Mouse (Mus musculus): ENCODE measurements around the gene Cinp.

The Cinp gene

DNA sequence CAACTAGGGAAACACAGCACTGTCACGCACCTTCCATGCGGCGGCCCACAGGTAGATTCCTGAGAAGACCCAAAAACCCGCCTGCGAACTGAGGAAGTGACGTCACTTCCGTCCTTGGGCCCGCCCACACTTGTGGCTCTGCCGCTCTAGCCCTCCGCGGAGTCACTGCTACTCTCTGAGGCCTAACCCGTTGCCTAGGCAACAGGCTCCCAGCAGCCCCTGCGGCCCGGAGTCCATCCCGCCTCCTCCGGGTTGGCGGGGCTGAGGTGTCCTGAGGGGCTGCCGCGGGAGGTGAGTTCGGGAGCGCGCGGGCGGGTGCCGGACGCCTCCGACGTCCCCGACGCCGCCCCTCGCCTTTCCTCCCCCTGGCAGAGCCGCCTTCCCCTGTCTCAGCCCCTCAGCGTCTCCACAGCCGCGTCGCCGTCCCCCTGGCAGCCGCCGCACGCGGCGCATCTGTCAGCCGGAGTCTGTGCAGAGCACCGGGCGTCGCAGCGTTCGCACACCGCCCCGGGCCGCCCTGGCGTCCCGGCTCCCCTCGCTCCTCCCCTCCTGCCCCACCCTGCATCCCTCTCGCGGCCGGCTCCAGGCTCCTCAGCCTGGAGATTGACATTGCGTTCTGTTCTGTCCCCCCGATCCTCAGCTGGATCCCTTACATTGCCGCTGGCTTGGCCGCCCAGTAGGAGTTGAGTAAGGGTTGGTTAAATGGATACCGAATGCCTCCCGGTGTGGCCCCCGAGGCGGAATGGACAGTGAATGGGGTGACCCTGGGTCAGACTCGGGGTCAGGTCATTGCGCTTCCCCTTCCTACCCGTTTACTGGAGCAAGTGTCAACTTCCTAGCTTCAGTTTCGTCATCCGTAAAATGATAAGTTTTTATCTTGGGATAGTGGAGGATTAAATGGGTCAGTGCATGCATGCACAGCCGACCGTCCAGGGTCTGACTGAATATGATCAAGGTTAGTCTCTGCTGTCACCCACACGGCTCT is at the start of gene Cinp, which contains the start of gene Tecpr2:
TSS of gene Cinp (minus strand) at position 110 of the 985 bp plus-strand sequence.
TSS of gene Tecpr2 (plus strand) at position 229 of the 985 bp plus-strand sequence.
- peak; percentile 95 for DNase-seq (ENCODE audit: low spot score)

DNA sequence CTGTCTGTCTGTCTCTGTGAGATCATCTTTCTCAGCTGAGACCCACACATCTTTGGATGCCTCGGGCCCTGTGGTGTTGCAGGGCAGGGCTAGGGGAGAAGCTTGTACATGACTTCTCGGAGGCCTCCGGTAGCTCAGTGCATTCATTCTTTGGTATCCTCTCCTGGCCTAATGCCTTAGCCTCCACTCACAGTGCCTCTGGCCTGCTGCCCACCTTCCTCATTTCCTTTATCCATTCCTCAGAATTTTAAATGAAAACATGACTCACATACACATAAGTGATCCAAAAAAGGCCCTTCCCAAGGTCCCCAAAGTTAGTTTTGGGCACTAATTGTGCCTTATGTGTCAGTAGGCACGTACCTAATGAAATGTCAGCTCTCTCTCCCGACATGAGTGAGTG is 48.6 kb upstream of the Cinp start:
- DNase-seq (ENCODE audit: low spot score) = no peak

DNA sequence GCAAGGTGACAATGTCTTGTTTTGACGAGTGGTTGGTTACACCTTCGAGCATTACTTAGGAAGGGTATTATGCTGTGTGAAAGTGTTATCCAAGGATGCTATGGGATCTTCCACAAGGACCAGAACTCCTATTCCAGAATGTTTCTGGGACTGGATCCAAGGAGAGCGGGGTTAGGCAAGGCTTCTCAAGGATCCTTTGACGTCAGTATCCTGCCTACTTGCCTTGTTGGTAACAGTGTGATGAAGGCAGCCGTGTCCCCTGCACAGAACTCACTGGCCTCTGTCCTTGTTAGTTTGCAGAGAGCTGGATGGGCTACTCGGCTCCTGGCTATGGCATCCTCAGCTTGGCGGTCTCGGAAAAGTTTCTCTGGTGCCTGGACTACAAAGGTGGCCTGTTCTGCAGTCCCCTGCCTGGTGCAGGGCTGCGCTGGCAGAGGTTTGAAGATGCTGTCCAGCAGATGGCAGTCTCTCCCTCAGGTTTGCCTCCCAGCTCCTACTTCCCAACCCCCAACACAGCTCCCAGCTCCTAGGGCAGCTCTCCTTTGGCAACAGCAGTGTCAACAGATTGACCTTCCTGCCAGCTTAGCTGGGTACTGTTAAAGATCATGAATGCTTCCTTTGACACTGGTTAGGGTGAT is 47.2 kb upstream of the Cinp start:
- peak; percentile 77 for DNase-seq (ENCODE audit: low spot score)

DNA sequence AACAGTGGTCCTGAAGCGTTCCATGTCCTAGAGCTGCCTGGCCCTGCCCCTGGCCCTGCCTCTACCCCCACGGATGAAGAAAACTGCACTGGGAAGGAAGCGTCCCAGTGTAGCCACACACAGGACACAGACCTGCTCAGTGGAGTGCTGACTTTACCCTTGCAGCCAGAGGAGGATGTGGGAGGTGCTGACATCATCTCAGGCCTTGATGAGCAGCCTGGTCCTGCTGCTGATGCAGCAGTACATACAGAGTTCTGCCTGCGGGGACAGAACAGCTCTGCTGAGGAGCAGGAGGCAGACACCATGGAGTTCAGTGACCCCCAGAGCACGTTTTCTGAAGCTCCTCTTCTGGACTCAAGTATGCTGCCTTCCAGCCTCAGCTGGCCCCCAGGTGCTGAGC is 43.9 kb upstream of the Cinp start:
- DNase-seq (ENCODE audit: low spot score) = no peak

DNA sequence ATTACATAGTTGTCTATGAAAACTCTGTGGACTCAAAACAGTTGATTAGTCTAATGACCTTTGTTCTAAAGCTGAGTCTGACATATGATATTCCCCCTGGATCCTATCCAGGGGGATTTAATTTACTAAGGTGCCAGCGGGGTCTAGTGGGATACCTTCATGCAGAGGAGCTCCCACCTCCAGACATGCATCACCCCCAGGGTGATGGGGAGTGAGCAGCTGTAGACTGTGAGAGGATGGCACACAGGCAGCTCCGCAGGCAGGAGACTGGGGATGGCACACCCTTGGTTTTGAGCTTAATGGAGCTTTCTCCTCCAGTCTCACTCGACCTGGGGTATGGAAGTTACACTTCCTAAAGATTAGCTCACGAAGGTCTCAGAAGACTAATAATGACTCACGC is 32.6 kb upstream of the Cinp start:
- no peak for DNase-seq (ENCODE audit: low spot score)

DNA sequence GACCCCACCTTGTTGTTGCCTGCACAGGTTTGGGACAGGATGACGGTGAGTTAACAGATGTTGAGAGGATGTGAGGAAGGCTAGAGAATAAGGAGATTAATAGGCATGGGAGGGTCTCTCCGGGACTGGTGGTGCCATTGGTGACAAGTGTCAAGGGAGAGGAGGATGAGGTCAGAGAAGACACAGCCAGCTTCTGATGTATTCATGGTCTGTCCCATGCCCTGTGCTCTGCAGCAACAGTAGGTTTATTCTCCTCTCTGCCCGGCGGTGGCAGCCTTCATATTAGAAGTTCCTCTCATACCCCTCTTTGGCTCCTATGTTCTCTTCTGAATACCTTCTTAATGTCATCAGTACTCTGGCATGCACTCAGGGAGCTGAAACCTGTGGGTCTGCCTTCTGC is 31.3 kb upstream of the Cinp start:
- DNase-seq (ENCODE audit: low spot score) = no peak

DNA sequence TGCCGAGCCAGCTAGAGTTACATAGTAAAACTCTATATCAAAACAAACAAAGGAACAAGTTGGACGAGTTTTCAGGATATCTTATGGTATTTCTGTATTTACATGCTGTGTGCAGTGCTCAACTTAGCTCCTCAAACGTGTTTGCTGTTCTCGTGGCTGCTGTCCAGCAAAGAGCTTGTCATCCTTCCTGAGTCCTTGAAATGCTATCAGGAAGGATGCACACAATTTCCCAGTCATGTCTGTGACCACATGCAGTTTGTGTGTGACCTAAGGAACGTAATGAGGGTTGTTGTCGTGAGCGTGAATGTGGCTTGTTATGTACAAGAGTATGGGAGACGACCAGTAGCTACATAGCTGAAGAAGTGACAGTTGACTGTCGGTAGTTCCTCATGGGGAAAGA is 26.8 kb upstream of the Cinp start:
- DNase-seq (ENCODE audit: low spot score) = no peak

DNA sequence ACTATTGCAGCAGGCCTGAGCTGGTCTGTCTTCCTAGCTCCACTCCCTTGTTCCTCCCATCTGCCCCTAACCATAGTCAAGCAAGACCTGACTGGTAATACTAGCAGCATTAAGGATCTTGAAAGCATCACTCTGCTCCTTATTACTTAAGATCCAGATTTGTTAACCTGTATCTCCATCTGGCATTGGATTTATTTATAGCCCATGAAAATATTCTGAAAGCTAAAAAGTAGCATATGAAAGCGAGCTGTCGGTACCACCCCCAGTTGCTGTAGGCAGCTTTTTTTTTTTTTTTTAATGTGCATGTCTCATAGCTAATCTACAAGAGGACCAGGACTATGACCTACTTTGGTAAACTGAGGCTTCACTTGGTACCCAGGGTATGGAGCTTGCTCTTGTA is 21.0 kb upstream of the Cinp start:
- no peak for DNase-seq (ENCODE audit: low spot score)

DNA sequence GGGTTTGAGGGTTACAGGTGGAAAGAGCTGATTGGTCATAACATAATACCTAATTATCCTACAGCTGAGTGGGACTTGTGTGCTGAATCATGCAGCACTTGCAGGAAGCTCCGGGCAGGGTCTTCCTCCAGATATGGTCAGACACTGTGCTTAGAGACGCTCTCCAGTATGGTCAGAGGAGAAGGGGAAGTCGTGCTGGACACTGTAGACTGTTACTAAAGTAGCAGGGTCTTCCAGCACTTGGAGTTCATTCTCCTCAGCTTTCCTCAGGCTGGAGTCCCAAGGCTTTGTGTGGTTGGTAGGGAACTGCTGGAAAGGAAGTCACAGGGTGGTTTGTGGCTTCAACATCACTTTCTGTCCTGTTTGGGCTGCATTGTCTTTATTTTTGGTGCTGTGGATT is 18.9 kb upstream of the Cinp start:
- no peak for DNase-seq (ENCODE audit: low spot score)

DNA sequence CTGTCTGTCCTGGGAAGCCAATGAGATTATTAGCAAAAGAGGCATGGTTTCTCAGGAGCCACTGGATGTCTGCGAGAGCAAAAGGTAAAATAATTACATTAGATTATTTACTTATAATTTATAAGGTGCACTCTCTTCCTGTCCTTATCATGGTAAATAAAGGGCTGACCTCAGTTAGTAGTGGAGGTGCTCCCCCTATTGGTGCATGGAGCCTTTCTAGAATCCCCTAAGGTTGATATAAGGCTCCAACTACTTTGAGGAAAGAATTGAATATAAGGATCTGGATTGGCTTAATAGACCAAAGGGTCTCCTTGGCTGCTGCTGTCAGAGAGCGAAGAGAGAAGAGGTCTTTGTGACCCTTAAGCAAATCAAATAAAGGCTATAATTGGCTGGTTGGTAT is 14.6 kb upstream of the Cinp start:
- no peak for DNase-seq (ENCODE audit: low spot score)

DNA sequence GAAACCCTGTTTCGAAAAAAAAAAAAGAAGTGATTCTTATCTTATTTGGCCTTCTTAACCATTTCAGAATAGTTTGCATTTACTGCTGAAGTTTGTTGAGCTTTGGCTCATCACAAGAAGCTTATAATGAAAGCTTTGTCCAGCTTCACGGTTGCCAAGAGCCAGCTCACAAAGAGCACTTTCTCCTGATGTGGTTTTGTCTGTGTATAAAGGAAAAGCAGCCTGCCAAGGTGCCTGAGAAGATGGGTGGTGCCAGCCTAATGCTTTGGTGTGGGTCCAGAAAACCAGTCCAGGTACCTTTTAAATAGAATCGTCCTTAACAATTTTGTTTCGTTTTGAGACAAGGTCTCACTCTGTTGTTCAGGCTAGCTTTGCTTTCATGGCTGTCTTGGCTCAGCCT is 13.2 kb upstream of the Cinp start:
- DNase-seq (ENCODE audit: low spot score) = no peak

DNA sequence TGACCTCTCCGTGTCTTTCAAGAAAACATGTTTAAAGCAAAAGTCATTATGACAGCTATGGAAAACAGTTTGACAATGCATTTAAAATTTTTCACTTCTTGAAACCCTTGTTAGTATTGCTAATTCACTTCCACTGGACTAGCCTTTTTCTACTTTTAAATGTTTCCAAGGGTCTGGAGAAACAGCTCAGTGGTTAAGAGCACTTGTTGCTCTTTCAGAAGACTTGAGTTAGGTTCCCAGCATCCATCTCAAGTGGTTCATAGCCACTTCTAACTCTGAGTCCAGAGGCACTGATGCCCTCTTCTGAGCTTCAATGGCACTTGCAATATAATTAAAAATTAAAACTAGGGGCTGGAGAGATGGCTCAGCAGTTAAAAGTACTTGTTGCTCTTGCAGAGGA is 2.9 kb upstream of the Cinp start:
- no peak for DNase-seq (ENCODE audit: low spot score)

DNA sequence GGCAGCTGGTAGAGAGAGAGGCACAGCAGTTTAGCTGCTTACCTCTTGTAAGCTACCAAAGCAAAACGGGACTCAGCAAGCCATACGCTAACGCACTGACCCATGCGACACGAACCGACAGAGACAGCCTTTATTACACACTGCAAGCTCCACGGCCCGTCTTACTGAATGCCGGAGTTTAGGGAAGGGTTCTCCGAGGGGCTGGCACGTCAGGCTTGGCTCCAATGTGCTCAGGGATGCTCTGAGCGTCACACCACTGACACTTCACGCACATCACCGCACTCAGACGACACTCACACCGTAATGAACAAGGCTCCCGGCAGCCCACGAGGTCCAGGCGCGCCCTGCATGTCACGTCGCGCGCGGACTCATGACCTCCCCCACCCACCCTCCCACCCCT is 339 bp downstream of the Cinp start:
- DNase-seq (ENCODE audit: low spot score) = peak; percentile 13

DNA sequence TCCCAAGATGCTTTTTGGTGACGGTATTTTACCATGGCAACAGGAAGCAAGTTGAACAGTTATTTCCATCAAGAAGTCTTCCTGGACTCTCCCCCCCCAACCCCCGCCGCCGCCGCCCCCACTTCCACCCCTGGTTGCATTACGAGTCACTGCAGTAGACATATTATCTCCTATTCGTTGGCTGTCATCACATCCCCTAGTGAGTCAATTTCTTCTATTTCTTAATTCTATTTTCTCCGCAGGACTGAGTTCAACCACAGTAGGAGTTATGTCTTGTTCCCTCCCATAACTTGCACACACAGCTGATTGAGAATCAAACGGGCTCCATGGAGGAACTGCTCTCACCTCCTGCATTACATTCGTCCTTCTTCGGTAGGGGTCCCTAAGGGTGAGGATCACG is 839 bp downstream of the Cinp start:
- DNase-seq (ENCODE audit: low spot score) = no peak

DNA sequence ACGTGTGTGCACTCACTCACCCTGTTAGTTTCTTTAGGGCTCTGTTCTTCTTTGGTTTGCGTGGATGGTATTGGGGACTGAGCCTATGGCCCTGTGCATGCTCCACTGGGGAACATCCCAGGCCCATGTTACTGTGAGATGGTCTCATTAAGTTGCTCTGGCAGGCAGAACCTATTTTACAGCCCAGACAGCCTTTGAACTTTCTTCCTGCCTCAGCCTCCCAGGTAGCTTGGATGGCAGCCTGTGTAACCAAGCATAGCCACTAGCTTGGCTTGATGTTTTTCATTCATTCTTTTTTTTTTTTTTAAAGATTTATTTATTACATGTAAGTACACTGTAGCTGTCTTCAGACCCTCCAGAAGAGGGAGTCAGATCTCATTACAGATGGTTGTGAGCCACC is 3.7 kb downstream of the Cinp start:
- DNase-seq (ENCODE audit: low spot score) = no peak

DNA sequence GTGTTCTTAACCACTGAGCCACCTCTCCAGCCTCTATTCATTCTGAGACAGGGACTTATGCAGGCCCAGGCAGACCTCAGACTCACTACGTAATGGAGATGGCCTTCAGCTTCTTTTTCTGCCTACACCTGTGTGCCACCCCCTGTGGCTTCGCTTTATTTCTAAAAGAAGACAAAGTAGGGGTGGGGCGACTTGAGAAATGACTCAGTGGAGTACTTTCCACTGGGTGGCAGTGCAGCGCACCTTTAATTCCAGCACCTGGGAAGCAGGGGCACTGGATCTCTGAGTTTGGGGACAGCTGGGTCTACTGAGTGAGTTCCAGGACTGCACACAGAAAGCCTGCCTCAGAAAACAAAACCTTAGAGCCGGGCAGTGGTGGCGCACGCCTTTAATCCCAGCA is 6.7 kb downstream of the Cinp start:
- DNase-seq (ENCODE audit: low spot score) = no peak

DNA sequence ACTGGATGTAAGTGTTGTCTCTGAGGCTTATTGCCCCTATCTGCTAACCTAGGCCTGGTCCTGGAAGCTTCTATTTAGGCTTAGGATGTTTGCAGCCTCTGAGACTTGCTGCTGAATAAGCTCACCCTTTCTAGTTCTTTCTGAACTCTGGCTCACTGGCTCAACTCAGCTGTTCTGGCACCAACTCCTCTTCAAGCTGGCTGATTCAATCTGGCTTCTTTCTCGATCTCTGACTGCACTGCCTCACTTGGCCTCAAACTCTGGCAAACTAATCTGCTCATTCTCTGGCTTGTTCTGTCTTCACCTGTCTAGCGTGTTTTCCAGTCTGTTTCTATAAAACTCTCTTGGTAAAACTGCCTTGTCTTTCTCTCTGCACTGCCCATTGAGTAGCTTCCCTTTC is 13.6 kb downstream of the Cinp start:
- DNase-seq (ENCODE audit: low spot score) = no peak

DNA sequence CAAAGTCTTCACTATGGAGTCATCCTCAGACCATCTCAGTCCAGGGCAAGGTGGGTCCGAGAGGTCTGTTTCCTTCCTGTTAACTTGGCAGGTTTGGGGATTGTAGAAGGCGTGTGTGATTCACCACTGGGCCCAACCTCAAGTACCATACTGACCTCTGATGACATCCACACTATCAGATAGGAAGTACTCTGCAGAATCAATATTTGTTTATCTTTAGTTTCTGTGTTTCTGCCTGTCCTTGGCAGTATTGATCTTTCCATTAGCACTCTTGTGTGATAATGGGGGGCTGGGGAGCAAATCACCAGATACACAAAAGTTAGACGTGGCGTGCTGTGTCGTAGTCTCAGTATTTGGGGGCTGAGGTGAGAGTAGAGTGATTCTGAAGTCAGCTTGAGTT is 17.7 kb downstream of the Cinp start:
- no peak for DNase-seq (ENCODE audit: low spot score)

DNA sequence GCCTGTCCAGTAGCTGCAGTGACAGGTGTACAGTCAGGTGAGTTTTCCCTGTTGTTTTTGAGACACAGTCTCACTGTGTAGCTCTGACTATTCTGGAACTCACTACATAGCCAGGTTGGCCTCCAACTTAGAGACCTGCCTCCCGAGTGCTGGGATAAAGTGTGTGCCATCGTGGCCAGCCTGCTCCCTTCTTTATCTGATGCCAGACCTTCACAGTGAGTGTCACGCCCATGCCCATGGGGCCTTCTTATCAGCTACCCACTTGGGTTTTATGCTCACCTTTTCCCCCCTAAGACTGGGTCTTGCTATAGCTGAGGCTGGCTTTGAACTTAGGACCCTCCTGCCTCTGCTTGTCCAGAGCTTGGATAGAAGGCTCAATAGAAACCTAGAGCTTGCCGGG is 18.8 kb downstream of the Cinp start:
- no peak for DNase-seq (ENCODE audit: low spot score)

DNA sequence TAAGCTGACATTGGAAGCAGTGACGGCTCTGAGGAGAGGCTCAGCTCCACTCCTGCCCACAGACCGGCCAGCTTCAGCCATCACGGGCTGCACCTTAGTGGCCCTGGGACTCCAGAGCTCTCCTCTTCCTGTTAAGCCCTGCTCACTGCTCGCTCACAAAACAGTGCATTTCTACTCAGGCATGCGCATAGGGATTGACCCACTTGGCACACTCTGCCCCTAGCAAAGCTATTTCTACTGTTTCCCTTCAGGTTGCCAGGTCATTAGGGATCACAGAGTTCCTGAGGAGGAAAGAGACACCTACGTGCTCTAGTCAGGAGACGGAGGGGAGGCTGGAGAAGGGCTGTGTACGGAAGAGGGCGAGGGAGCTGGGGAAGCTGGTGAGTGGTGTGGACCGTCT is 23.0 kb downstream of the Cinp start:
- no peak for DNase-seq (ENCODE audit: low spot score)

DNA sequence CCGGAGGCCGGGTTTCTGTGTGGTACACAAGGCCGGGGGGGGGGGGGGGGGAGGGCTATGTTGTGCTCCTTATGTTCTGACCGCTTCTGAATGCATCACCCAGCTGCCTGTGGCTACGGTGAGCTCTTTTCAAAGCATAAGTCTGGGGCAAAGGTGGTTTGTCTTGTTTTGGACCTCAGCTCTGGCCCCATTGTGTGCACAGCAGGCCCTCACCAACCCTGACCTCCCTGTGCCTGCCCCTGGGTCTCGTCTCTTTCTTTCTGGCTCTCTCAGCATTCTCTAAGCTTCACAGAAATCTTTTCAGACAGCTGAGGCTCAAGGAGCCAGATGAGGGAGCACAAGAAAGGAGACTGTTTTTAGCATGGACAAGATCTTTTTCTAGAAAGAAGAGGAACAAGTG is 23.4 kb downstream of the Cinp start:
- DNase-seq (ENCODE audit: low spot score) = no peak

DNA sequence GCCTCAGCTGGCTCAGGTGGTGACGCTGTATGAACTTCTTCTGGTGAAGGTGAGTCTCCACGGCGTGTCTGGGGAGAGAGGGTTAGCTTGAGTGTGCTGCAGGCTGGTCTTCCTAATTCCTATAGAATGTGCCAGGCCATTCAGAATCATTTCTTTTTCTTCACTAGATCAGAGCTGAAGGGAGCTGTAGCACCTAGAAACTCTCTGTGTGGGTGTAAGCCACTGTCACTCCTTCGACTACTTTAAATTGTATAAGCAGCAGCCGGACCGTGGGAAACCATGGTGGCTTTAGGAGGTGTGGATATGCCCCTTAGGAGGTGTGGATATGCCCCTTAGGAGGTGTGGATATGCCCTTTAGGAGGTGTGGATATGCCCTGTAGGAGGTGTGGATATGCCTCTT is 24.9 kb downstream of the Cinp start:
- no peak for DNase-seq (ENCODE audit: low spot score)

DNA sequence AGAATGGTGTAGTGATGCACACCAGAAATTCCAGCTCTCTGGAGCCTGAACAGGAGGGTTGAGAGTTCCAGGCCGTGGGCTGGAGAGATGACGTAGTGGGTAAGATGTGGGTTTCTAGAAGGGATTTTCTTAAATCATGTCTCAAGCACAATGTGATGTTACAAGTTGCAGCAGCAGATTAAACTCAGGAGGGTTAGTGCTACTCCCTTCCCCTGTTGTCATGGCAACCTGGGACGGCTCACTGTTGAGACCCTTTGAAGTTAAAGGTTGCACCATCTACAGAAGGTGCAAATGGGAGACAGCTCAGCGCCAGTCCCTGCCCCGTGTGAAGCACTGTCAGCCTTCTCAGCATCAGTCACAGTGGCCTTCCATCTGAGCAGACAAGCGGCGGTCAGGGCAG is 27.7 kb downstream of the Cinp start:
- no peak for DNase-seq (ENCODE audit: low spot score)

DNA sequence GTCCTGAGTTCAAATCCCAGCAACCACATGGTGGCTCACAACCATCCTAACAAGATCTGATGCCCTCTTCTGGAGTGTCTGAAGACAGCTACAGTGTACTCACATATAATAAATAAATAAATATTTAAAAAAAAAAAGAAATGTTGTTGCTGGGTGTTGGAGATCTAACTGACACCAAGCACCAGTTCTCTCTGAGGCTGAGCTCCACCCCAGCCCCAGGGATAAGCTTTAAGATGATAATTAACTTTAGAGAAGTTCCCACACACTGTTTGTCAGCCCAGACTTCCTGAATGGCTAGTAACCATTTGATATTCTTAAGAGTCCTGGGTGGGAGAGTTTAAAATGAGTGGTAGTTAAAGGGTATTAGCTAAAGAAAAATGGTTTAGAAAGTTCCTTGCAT is 28.7 kb downstream of the Cinp start:
- DNase-seq (ENCODE audit: low spot score) = no peak

Measured in MN1 (cell line).